Mouse (Mus musculus): ENCODE results near the gene Myh3.

DNA sequence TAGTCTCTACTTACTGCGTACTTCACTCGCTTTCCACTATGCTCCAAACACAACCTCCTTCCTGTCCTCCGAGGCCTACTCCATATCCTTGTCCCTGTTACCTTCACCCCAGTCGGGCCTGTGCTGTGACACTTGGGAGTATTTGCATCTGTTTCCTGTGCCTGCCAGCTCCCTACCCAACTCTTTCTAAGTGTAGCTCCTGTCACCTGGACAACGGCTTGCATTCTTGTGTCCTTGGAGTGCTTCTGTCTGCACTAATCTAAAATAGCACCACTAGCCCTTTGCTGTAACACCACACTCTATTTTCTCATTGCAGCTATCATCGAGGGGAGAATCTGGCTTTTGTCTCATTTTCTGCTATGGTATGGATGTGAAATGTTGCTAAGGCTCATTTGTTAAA is 37.6 kb upstream of the Myh3 start:
- TF ChIP-seq POLR2A (IDR thresholded peaks at IDR 0.05; ENCODE audit: extremely low read depth, insufficient read depth, low read length) (no peak), CTCF (IDR thresholded peaks at IDR 0.05; ENCODE audit: extremely low read depth, insufficient read depth, low read length) (no peak)
